Mouse (Mus musculus) frontal cortex, postnatal 36 days (tissue): ENCODE measurements around the gene Mroh2a.
"Not testable (repeated sequence)": the region's sequence is repeated elsewhere in the genome, so short reads cannot be mapped to it uniquely, and the experiment has no call there.

Experiments used
- DNase-seq, 2 experiments: peaks; one replicate each; pipeline ENCODE4 v3.0.0; 2022; ENCODE audit warnings: low spot score in 2 of 2

Gene Mroh2a

DNA sequence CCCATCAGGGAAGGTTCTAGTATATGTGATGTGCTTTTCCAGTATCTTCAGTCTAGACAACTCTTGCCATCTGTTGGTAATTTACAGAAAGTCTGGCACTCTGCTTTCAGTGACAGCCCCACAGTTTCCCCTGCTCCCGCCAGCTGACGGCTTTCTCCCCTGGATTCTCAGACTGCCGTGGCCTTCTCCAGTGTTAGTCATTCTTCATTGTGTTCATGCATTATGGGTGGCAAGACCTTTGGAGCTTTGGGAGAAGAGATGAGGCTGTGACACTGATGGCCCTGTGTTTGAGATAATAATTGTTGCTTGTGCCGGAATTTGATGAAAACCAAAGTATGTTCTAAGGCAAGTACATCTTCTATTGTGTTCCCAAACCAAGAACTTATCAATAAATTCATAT lies 8.2 kb upstream of the Mroh2a start:
- no peak for DNase-seq

DNA sequence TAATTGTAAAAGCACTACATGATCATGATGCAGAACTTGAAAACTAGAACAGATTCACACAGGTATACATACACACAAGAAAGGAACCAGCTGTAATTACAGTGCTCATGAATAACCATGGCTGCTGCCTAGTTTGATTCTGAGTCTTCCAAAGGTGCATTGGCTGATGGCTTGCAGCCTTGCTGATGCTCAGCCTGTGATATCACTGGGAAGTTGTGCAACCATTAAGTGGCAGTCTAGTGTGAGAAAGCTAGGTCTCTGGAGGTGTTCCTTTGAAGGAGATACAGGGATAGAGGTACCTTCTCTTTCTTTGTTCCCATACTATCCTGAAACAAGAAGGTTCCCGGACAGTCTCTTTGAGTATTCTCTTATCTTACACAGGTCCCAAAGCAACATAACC lies 7.7 kb upstream of the Mroh2a start:
- DNase-seq: no peak

DNA sequence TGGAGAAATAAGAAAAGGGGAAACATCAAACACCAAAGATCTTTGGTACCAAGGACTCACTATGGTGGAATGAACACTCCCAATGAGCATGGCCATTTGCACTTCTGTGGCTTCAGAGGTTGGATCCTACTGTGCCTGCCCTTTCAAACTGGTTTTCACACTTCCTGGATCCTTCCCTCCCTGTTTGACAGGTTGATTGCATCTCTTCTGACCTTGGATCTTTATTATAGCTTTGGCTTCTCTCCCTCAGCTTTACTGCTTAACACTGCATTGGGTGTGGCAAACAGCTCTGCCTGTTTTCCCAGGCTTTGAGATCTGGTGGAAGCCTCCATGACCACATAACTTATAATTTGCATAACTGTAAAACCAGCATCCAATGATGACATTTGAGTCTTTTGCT lies 6.5 kb upstream of the Mroh2a start:
- no peak for DNase-seq

- no peak for DNase-seq
Measured at GRCm38 (mm10) chr1:88222216-88222615, 4.6 kb upstream of the Mroh2a start.

- DNase-seq: not testable (repeated sequence)
Measured at GRCm38 (mm10) chr1:88223011-88223515, 3.7 kb upstream of the Mroh2a start.

GRCm38 (mm10) chr1:88223591-88223990 lies 3.2 kb upstream of the Mroh2a start:
- no peak for DNase-seq

- DNase-seq: no peak
Measured at GRCm38 (mm10) chr1:88224029-88224776, 2.6 kb upstream of the Mroh2a start.

GRCm38 (mm10) chr1:88225301-88225700 lies 1.5 kb upstream of the Mroh2a start:
- not testable (repeated sequence) for DNase-seq

DNA sequence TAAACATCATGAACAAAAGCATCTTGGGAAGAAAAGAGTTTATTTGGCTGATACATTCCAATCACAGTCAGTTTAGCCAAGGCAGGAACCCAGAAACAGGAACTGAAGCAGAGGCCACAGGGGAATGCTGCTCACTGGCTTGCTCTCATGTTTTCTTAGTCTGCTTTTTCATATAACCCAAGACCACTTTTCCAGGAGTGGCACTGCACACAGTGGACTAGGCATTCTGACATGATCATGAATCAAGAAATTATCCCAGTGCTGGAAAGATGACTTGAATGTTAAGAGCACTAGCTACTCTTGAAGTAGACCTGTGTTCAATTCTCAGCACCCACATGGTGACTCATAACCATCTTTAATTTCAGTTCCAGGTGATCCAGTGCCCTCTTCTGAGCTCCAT lies 1.0 kb upstream of the Mroh2a start:
- DNase-seq: no peak

DNA sequence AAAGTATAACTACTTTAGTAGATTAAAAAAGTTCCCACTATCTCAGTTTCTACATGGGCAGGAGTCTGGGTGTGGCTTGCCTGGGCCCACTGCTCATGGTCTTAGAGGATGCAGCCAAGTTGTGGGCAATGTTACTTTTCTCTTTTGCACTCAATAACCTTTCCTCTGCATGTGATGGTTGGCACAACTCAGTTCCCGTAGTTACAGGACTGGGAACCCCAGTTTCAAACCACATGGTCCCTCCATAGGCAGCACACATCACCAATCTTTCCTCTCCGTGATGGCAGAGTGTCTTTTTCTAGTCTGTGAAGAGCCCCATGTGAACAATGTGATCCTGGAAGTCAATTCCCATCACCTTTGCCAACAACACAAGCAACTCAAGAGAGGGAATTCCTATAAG lies 696 bp downstream of the Mroh2a start:
- DNase-seq: no peak

- no peak for DNase-seq
Measured at GRCm38 (mm10) chr1:88228121-88228520, 1.3 kb downstream of the Mroh2a start.

DNA sequence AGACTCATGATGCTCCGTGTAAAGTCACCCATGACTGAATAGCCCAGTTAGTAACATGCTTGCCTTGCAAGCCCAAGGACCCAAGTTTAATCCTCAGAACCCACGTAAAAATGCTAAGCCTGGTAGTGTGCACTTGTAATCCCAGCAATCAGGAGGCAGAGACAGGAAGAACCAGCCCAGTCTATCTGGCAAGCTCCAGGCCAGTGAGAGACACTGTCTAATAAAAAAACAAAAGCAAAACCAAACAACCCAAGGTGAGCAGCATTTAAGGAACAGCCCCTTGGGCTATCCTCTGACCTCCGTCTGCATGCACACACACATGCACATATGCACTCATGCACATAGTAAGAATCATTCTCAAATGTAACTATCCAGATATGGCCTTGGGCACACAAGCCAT lies 2.8 kb downstream of the Mroh2a start:
- no peak for DNase-seq

GRCm38 (mm10) chr1:88229986-88230385 lies 3.2 kb downstream of the Mroh2a start:
- no peak for DNase-seq

DNA sequence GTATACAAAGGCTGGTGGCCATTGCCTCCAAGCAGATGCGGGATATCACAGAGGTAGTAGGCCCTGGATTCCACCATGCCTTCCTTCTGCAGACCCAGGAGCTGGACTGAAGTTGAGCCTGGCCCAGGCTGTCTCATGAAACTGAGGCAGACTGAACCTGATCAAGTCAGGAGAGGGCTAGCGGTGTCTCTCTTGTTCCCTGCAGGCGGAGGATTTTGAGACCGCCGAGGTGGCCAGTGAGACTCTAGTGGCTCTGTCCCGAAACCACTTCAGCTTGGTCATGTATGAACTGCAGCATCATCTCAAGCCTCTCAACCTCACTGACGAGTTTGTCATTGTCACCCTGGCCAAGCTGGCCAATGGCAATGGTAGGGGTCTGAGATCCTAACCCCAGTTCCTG lies 3.6 kb downstream of the Mroh2a start:
- DNase-seq: no peak

GRCm38 (mm10) chr1:88230981-88231802 lies 4.4 kb downstream of the Mroh2a start:
- no peak for DNase-seq

GRCm38 (mm10) chr1:88231803-88232499 lies 5.2 kb downstream of the Mroh2a start:
- DNase-seq: no peak

DNA sequence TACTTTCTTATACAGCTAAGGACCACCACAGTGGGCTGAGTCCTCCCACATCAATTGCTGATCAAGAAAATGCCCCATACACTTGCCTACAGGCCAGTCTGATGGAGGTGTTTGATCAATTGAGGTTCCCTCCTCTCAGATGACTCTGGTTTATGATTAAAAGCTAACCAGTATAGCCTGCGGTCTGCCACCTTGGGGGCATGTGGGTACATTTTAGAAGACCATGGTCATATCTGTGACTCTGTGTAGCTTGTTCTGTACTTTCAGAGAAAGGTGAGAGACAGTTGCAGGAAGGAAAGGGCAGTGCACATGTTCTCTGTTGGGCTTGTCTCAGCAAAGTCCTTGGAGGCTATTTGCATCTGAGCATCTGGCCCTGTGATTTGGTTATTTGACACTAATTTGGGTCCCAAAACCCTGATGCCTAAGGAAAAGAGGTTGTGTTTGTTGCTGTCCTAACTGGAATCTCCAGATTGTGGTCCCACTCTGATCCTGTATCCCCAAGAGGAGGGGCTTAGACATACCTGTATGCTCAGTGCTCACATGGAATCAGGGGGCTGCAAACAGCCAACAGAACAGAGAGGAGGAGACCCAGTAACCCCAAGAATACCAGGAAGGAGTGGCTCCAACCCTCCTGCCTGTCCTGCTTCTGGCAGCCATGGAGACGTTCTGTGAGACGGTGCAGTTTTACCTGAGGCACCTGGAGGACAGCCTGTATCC lies 6.0 kb downstream of the Mroh2a start:
- DNase-seq: no peak

GRCm38 (mm10) chr1:88233421-88234247 lies 6.8 kb downstream of the Mroh2a start:
- DNase-seq: no peak

GRCm38 (mm10) chr1:88234248-88234610 lies 7.4 kb downstream of the Mroh2a start:
- DNase-seq: no peak

DNA sequence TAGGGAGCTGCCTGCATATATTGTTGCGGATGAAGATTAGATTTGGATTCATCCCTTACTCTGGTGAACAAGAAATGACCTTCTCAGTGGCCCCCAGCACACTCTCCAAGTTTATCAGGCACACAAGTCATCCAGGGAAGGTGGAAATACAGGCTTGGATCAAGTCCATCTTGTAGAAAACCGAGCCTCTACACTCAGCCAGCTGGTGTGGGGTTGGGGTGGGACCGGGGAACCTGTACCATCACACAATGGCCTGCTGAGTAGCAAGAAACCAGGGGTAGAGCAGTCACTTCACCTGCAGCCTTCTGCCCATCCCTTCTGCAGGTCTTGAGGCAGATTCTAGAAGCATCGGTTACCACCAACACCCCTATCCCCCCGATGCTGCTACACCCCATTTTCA lies 7.9 kb downstream of the Mroh2a start:
- no peak for DNase-seq
